Mouse (Mus musculus) liver, embryonic 18 days (tissue): ENCODE results near the gene Fst. TPM values are rescaled to one million over a fixed set of nuclear protein-coding genes. Genes with fewer than 3 reads are reported as not detected.

Source experiments
- polyA plus RNA-seq: library from polyadenylated mRNA; depleted of rRNA; stranded (reverse); fragments of >200 nt; gene quantifications from 2 replicates; pipeline ENCODE4 v1.2.3, GENCODE M21; 2012; rRNA removed

Gene Fst
- polyA plus RNA-seq = 4.6 and 4.9 TPM in 2 replicates

DNA sequence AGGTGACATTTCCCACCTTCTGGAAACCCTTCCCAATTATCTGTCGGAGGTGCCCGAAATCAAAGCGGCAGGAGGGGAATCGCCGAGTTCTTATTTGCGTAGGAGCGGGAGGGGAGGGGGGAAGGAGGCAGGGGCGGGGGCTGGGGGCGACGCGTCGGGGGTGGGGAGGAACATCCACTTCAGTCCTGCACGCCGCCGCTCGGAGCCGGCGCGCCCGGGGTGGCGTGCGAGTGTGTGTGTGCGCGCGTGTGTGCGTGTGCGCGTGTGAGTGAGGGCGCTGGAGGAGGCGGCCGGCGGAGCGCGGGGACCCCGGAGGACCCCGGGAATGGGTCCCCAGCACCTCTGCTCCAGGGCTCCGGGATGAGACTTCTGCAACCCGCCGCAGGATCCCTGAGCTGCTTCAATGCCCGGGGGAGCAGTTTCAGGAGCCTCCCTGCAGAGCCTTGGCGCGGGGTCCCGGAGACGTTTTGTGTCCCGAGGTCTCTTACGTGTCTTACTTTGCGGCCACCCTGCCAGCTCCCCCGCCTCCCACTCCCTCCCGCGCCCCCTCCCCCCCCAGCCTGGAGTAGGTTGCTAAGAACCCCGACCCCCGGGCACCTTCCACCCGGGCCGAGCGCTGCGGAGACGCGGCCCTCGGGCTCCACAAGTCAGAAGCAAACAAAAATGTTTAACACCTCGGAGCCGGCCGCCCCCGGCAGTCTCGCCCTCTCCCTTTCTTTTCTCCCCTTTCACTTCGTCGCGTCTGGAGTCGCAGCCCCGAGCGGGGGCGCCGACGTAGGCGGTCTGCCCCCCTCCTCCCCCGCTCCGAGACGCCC is at the start of gene Fst:
Gene Fst (minus strand): TSS at position 66 of the 815 bp plus-strand sequence.

Other genes starting within 250 kb of the Fst start
- 45.4 and 48.6 TPM in 2 replicates for gene Ndufs4, start 70.7 kb downstream of the Fst start, polyA plus RNA-seq